ENCODE assay signal across 9 mouse cellular contexts in genomic region chr4:88761776-88762175, GRCm38 (mm10). TPM values are rescaled to one million over a fixed set of nuclear protein-coding genes. Genes with fewer than 3 reads are reported as not detected.
DNase-seq lines count a peak whose midpoint lies in the region.
"Had no signal": no experiment of that assay in that cellular context is flagged by ENCODE, and none has a peak within 500 bp of the region (broad histone marks: within the 10 kb centered on the region; RNA-seq: fewer than 3 reads in every experiment).

No protein-coding gene starts in this region.

- peak; percentile 69 for DNase-seq in adrenal gland, adult 8-10 months
- peak; percentile 59 to 67 for DNase-seq in cerebellum, postnatal 36 days
- peak; percentile 67 to 77 for DNase-seq in heart, adult 18-20 months
- peak; percentile 74 for DNase-seq in kidney, postnatal 10 days
- DNase-seq in left cerebral cortex, adult 18-20 months (ENCODE audit: low spot score in 2 of 2), result peak; percentile 52 to 56
- peak; percentile 67 to 70 for DNase-seq in monocyte, adult 2 months (ENCODE audit: low read depth in 1 of 2, low spot score in 2 of 2)
- peak; percentile 69 to 73 for DNase-seq in spleen, postnatal 36 days (ENCODE audit: low spot score in 2 of 2)
- DNase-seq in urinary bladder, postnatal 25 days (ENCODE audit: low spot score), result peak; percentile 74

RNA-seq across cellular contexts. Expression of gene Gm13283, which starts 1.9 kb away (rescaled TPM):
- total RNA-seq in adrenal gland, adult 8-10 months (2022), result not detected
- not detected for total RNA-seq in heart, adult 18-20 months (2021)
- not detected for total RNA-seq in left cerebral cortex, adult 18-20 months (2021)
- total RNA-seq: monocyte, adult 5-6 weeks had no signal

RNA-seq across cellular contexts. Expression of gene Gm13271, which starts 7.1 kb away (rescaled TPM):
- total RNA-seq in adrenal gland, adult 8-10 months (2022), result not detected
- total RNA-seq in heart, adult 18-20 months (2021), result not detected
- not detected for total RNA-seq in left cerebral cortex, adult 18-20 months (2021)
- total RNA-seq: monocyte, adult 5-6 weeks had no signal

RNA-seq across cellular contexts. Expression of gene Gm13290, which starts 11.9 kb away (rescaled TPM):
- total RNA-seq in adrenal gland, adult 8-10 months (2022), result under 1 TPM in 1 of 4 experiments, not detected in 3; 0.46 TPM
- total RNA-seq in heart, adult 18-20 months (2021), result not detected
- total RNA-seq in left cerebral cortex, adult 18-20 months (2021), result not detected
- total RNA-seq: monocyte, adult 5-6 weeks had no signal

RNA-seq across cellular contexts. Expression of gene Gm13289, which starts 14.9 kb away (rescaled TPM):
- not detected for total RNA-seq in adrenal gland, adult 8-10 months (2022)
- total RNA-seq in heart, adult 18-20 months (2021), result not detected
- not detected for total RNA-seq in left cerebral cortex, adult 18-20 months (2021)
- total RNA-seq: monocyte, adult 5-6 weeks had no signal

RNA-seq across cellular contexts. Expression of gene Gm13272, which starts 17.9 kb away (rescaled TPM):
- not detected for total RNA-seq in adrenal gland, adult 8-10 months (2022)
- total RNA-seq in heart, adult 18-20 months (2021), result not detected
- not detected for total RNA-seq in left cerebral cortex, adult 18-20 months (2021)
- total RNA-seq: monocyte, adult 5-6 weeks had no signal

Comparison
In these comparisons a context has a peak if more than half of its experiments do, and no peak if none do; other contexts are left out.
1. Peak in every context shown above with its lines: DNase-seq.